Mouse (Mus musculus): ENCODE measurements around the gene Smyd2. TPM values are rescaled to one million over a fixed set of nuclear protein-coding genes. Genes with fewer than 3 reads are reported as not detected.

Smyd2 gene
- total and polyA plus RNA-seq, 3 experiments = 79.9 to 119 (median 84.7) TPM

DNA sequence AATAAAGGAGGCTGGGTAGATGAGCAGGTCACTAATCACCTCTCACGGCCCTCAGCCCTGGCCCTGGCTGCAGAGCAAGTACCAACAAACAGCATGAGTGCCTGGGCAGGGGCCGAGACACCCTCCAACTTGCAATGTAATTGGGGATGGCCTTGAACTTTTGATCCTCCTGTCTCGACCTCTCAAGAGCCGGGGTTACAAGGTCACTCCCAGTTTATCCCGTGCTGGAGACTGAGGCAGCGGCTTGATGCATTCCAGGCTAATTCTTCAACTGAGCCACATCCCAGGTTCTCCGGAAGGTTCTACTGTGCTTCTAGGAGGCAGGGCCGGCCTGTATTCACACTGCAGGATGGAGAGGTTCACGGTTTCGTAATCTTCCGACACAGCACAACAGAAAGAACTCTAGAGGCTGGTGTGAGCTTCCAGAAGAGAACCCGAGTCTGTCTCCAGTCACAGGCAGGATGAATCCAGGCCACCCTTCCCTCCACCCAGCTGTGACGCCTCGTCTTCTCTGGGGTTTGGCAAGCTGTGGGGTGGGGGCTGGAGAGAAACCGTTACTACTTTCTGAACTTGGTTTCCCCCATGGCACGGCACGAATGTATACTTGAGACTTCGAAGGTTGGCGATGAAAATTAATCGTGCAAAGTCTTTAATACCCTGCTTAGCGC lies 8.9 kb downstream of the Smyd2 start:
- DNase-seq (ENCODE audit: extremely low read depth) = no peak
- Histone ChIP-seq H3K36me3 (replicated peaks in 1 of 2; ENCODE audit: control insufficient read depth in 1 of 2, insufficient read depth in 1 of 2, low read length in 1 of 2) (peaks cover 20 to 88% of the 10 kb centered on the region in 2 experiments), H3K9ac (ENCODE audit: insufficient read depth, low read depth) (no peak overlapping the region), H3K27ac (ENCODE audit: insufficient read depth, low read depth) (no peak overlapping the region), H3K4me2 (ENCODE audit: insufficient read depth, low read depth, poor library complexity, severe bottlenecking) (no peak overlapping the region), H3K27me3 (replicated peaks) (no peaks in the 10 kb centered on the region), H3K4me3 (replicated peaks in 1 of 3; ENCODE audit: low read depth in 2 of 3, low read length in 2 of 3, poor library complexity in 1 of 3) (no peak overlapping the region), H3K9me3 (replicated peaks; ENCODE audit: low read length) (no peaks in the 10 kb centered on the region), H3K79me2 (replicated peaks; ENCODE audit: control insufficient read depth, extremely low read depth, insufficient read depth, poor library complexity, severe bottlenecking) (peaks cover 6% of the 10 kb centered on the region), H3K4me1 (ENCODE audit: control insufficient read depth in 1 of 2, insufficient read depth in 2 of 2) (peaks cover 0 to 24% of the 10 kb centered on the region in 2 experiments; a peak in 2 of 4 replicates)
- in situ Hi-C loops (cut with MboI; ENCODE audit: low pct_ligation_motif_present, low pct_unique_long_range_greater_than_20kb, low sequenced_read_pairs) = no loop called here
- no peak for TF ChIP-seq NELFE (IDR thresholded peaks at IDR 0.05; ENCODE audit: low read depth, low read length)
- no peak for TF ChIP-seq USF2 (conservative IDR thresholded peaks at IDR 0.05; ENCODE audit: low read depth, low read length)
- no peak for TF ChIP-seq GABPA (IDR thresholded peaks at IDR 0.05; ENCODE audit: insufficient replicate concordance, low read depth, low read length)
- TF ChIP-seq MYC (IDR thresholded peaks at IDR 0.05; ENCODE audit: low read depth, low read length) = no peak
- no peak for TF ChIP-seq ELF1 (IDR thresholded peaks at IDR 0.05; ENCODE audit: low read depth, low read length)
- TF ChIP-seq RCOR1 (conservative IDR thresholded peaks at IDR 0.05; ENCODE audit: low read depth, low read length) = no peak
- no peak for TF ChIP-seq E2F4 (IDR thresholded peaks at IDR 0.05; ENCODE audit: insufficient replicate concordance, low read depth, low read length)
- TF ChIP-seq UBTF (IDR thresholded peaks at IDR 0.05; ENCODE audit: low read depth, low read length) = no peak
- no peak for TF ChIP-seq NRF1 (IDR thresholded peaks at IDR 0.05; ENCODE audit: low read depth, low read length)
- no peak for TF ChIP-seq BHLHE40 (IDR thresholded peaks at IDR 0.05; ENCODE audit: low read depth, low read length)
- no peak for TF ChIP-seq EP300 (IDR thresholded peaks at IDR 0.05; ENCODE audit: low read length)
- TF ChIP-seq CHD1 (IDR thresholded peaks at IDR 0.05; ENCODE audit: low read depth, low read length) = no peak
- no peak for TF ChIP-seq HCFC1 (IDR thresholded peaks at IDR 0.05; ENCODE audit: low read depth, low read length)
- no peak for TF ChIP-seq ETS1 (conservative IDR thresholded peaks at IDR 0.05; ENCODE audit: low read depth, low read length)
- TF ChIP-seq CHD2 (IDR thresholded peaks at IDR 0.05; ENCODE audit: low read length) = no peak
- no peak for TF ChIP-seq ZC3H11A (IDR thresholded peaks at IDR 0.05; ENCODE audit: low read depth, low read length)
- TF ChIP-seq MAZ (IDR thresholded peaks at IDR 0.05; ENCODE audit: low read depth, low read length) = no peak
- TF ChIP-seq TCF12 (IDR thresholded peaks at IDR 0.05; ENCODE audit: low read depth, low read length) = no peak
- TF ChIP-seq CTCF (conservative IDR thresholded peaks at IDR 0.05 in 1 of 2, IDR thresholded peaks at IDR 0.05 in 1 of 2; ENCODE audit: low read depth in 2 of 2, low read length in 2 of 2) = no peak
- no peak for TF ChIP-seq MAFK (IDR thresholded peaks at IDR 0.05; ENCODE audit: insufficient replicate concordance, low read length)
- dilution Hi-C loops (cut with MboI; ENCODE audit: extremely low pct_ligation_motif_present, extremely low pct_unique_long_range_greater_than_20kb, low sequenced_read_pairs) = no loop called here
